Mouse (Mus musculus) lung, adult 2 months (tissue): ENCODE data around the gene Ifnl3. TPM values are rescaled to one million over a fixed set of nuclear protein-coding genes. Genes with fewer than 3 reads are reported as not detected.
"Not testable (repeated sequence)": the region's sequence is repeated elsewhere in the genome, so short reads cannot be mapped to it uniquely, and the experiment has no call there.

Experiments used
- DNase-seq: peaks from one replicate; pipeline ENCODE4 v3.0.0; 2022
- H3K4me1 ChIP-seq: fragments of 200-500 bp; 2 replicates; pipeline ENCODE4 v1.6.1; 2011; ENCODE audit warnings: low read length; ENCODE audit not compliant: control insufficient read depth, insufficient read depth
- H3K4me3 ChIP-seq: fragments of 200-500 bp; replicated peaks from 2 replicates; pipeline ENCODE3; 2011; ENCODE audit warnings: low read depth, mild to moderate bottlenecking, control low read depth, low read length; ENCODE audit errors: extremely low read depth
- CTCF ChIP-seq: fragments of 200-500 bp; IDR thresholded peaks from 2 replicates; pipeline ENCODE4 v1.5.1; 2011; ENCODE audit warnings: mild to moderate bottlenecking, low read length, control low read depth; ENCODE audit not compliant: insufficient read depth
- POLR2A ChIP-seq: fragments of 200-500 bp; IDR thresholded peaks from 2 replicates; pipeline ENCODE4 v1.6.1; 2011; ENCODE audit warnings: low read depth, mild to moderate bottlenecking, control low read depth, low read length, borderline replicate concordance; ENCODE audit errors: extremely low read depth
- WGBS: fragments of 180-500 bp; shearing (Covaris S2); methylation state at CpG from one replicate; pipeline ENCODE4 v1.1.7; 2018; 5-methylcytosine and 5-hydroxymethylcytosine counted together
- polyA plus RNA-seq: library from polyadenylated mRNA; depleted of rRNA; stranded (reverse); fragments of >200 nt; gene quantifications from 2 replicates; pipeline ENCODE4 v1.2.3, GENCODE M21; 2012

Gene Ifnl3
- polyA plus RNA-seq, 1 experiment = not detected

DNA sequence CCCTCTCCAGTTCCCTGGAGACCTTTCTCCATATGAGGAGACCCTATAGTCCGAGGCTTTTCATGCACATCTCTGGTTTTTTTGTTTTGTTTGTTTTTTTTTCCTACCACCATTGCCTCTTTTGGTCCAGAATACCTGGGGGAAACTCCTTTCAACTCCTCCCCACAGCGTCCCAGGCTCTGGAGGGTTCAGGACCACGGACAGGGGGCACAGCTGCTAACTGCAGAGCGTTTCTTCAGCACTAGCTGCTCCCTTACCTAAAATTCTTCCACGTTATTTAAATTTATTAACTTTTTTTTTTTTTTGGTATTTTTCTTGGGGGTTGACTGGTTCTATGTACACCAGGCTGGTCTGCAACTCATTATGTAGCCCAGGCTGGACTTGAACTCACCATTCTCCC, 17.1 kb upstream of the Ifnl3 start:
- DNase-seq = no peak
- WGBS = 9% methylated on average over 5 of the region's 5 CpGs

DNA sequence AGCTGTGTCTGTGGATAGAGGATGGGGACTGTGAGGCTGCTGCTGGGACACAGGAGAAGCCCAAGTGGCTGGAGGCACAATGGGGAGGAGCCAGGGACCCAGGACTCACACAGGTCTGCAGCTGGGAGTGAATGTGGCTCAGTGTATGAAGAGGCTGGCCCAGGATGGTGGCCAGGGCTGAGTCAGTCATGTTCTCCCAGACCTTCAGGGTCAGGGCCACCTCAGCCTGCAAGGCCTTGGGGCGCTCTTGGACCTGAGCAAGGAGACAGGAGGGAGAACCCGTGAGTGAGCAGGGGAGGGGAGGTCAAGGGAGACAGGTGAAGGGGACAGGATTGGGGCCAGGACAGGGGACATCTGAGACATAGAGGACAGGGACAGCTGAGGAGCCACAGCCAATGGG, 13.5 kb upstream of the Ifnl3 start:
- 66% methylated on average over 2 of the region's 2 CpGs for WGBS
- not testable (repeated sequence) for H3K4me1 ChIP-seq, H3K4me3 ChIP-seq, DNase-seq

More for the DNA sequence above, 17.1 kb upstream of the Ifnl3 start:
- no peaks in the 10 kb centered on the region for H3K4me1 ChIP-seq
- TF ChIP-seq POLR2A (no peak), CTCF (no peak)
- no peak overlapping the region for H3K4me3 ChIP-seq

- not testable (repeated sequence) for H3K4me3 ChIP-seq, H3K4me1 ChIP-seq, DNase-seq
- 58% methylated on average over 8 of the region's 8 CpGs for WGBS
These were observed 12.1 kb upstream of the Ifnl3 start, which contains the start of gene Ifnl2 for GRCm38 (mm10) chr7:28510405-28510974. Gene Ifnl2, minus strand, starts transcription at chr7:28510455.

GRCm38 (mm10) chr7:28511441-28511840, 11.2 kb upstream of the Ifnl3 start:
- Histone ChIP-seq H3K4me3 (no peak overlapping the region), H3K4me1 (no peaks in the 10 kb centered on the region)
- 68% methylated on average over 8 of the region's 8 CpGs for WGBS
- DNase-seq = no peak
- TF ChIP-seq CTCF (no peak), POLR2A (no peak)

GRCm38 (mm10) chr7:28527922-28528719, 5.5 kb downstream of the Ifnl3 start:
- peak; percentile 85 for DNase-seq
- TF ChIP-seq CTCF = peak; percentile 63
- no peak for TF ChIP-seq POLR2A
- Histone ChIP-seq H3K4me1 (no peaks in the 10 kb centered on the region), H3K4me3 (no peak overlapping the region)
- WGBS = 5% methylated on average over 19 of the region's 19 CpGs

GRCm38 (mm10) chr7:28532005-28532404, 9.4 kb downstream of the Ifnl3 start:
- no peak for DNase-seq
- Histone ChIP-seq H3K4me3 (no peak overlapping the region), H3K4me1 (no peaks in the 10 kb centered on the region)
- 69% methylated on average over 8 of the region's 8 CpGs for WGBS
- TF ChIP-seq POLR2A (no peak), CTCF (no peak)

DNA sequence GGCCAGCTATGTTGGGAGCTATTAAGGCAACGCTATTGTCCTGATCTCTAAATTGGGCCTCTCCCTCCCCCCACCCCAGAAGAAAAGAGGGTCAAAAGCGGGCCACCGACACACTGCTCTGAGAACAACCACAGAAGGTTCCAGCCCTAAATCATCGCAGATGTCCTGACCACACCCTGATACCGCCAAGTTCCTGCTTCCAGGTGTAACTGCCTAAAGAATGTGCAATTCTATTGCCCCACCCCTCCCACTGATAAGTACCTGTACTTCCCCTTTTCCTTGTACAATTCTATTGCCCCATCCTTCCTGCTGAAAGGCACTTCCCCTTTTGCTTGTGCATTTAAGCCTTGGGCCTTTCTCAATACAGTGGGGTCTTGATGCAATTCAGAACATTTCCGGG, 16.2 kb downstream of the Ifnl3 start:
- WGBS = 84% methylated on average over 6 of the region's 6 CpGs
- H3K4me1 ChIP-seq, DNase-seq, H3K4me3 ChIP-seq: not testable (repeated sequence)

GRCm38 (mm10) chr7:28540526-28540925, 17.9 kb downstream of the Ifnl3 start, which contains the start of gene Sycn:
Gene Sycn, plus strand, starts transcription at chr7:28540885.
- Histone ChIP-seq H3K4me1 (no peaks in the 10 kb centered on the region), H3K4me3 (no peak within 1 kb of the TSS)
- no peak for DNase-seq
- TF ChIP-seq CTCF (no peak), POLR2A (no peak)
- WGBS = 51% methylated on average over 4 of the region's 4 CpGs

- 11% methylated on average over 26 of the region's 27 CpGs for WGBS
- TF ChIP-seq CTCF = no peak
- no peak for TF ChIP-seq POLR2A
- no peak for DNase-seq
- Histone ChIP-seq H3K4me1 (no peaks in the 10 kb centered on the region), H3K4me3 (no peak overlapping the region)
These were observed 21.5 kb downstream of the Ifnl3 start for GRCm38 (mm10) chr7:28544051-28544601.

DNA sequence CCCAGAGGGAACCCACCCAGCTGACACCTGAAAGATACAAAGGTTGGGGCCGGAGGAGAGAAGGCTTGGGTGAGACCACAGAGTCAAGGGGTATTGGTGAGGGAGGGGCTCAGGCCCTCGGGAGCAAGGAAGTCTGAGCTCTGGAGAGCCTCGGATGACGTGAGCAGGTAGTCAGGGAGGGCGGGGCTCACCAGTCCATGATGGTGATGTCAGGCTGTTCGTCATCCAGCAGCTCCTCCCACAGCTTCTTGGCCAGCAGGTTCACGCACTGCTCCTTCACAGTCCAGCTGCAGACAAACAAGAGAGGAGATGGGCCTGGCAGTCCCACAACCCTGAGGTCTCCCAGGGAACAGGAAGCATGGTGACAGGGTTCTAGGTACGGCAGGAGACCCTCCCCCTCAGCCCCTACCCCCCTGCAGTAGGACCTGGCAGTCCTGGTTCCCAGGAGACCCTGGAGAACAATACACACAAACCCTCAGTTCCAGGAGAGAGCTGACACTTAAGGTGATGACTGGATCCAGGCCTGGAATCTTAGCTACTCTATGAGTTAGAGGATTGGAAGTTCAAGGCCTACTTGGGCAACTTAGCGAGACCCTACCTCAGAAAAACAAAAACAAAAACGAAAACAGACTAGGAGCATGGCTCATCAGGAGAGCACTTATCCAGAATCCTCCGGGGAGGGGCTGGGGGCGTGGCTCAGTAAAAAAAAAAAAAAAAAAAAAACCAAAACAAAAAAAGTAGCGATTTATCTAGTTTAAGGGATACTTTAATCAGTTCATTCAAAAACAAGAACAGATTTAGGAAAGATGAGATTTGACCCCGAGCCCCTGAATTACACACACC, 22.6 kb downstream of the Ifnl3 start:
- TF ChIP-seq POLR2A (no peak), CTCF (no peak)
- no peaks in the 10 kb centered on the region for H3K4me1 ChIP-seq
- no peak for DNase-seq
- WGBS = 31% methylated on average over 14 of the region's 14 CpGs
- no peak overlapping the region for H3K4me3 ChIP-seq
